In the genomic region with DNA sequence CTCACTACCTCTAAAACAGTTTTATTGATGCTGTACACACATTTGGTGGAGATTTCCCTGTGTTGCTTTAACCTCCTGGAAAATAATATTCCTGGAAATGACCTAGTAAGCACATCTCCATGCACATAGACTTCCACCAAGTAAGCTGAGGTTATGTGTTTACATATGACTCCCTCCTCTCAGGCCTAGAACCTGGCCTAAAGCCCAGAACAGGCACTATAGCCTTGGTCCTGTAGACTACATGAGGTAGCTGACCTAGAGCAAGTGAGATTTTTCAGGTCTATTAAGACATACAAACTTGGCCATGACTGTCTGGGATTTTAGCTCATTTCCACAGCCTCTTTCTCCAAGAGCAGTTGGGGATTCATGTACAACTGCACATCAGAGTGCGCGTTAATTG, we compare ENCODE assay signal across 1 mouse cellular context.
TF ChIP-seq lines count a peak whose summit lies in the region.

No protein-coding gene starts in this region.

TF ChIP-seq in CH12.LX, 34 proteins besides CTCF, POLR2A, EP300 and RAD21:
- TF ChIP-seq MAFK (IDR thresholded peaks at IDR 0.05; ENCODE audit: insufficient replicate concordance, low read length): no peak
- TF ChIP-seq KAT2A (IDR thresholded peaks at IDR 0.05; ENCODE audit: insufficient replicate concordance, low read length): no peak
- no peak for TF ChIP-seq NRF1 (IDR thresholded peaks at IDR 0.05; ENCODE audit: low read depth, low read length)
- no peak for TF ChIP-seq MEF2A (IDR thresholded peaks at IDR 0.05; ENCODE audit: borderline replicate concordance, low read depth, low read length)
- TF ChIP-seq USF1 (IDR thresholded peaks at IDR 0.05; ENCODE audit: low read depth, low read length): no peak
- TF ChIP-seq E2F4 (IDR thresholded peaks at IDR 0.05; ENCODE audit: insufficient replicate concordance, low read depth, low read length): no peak
- no peak for TF ChIP-seq MYC (IDR thresholded peaks at IDR 0.05; ENCODE audit: low read depth, low read length)
- no peak for TF ChIP-seq MAX (IDR thresholded peaks at IDR 0.05; ENCODE audit: low read length)
- no peak for TF ChIP-seq MAZ (IDR thresholded peaks at IDR 0.05; ENCODE audit: low read depth, low read length)
- no peak for TF ChIP-seq TCF12 (IDR thresholded peaks at IDR 0.05; ENCODE audit: low read depth, low read length)
- TF ChIP-seq JUN (IDR thresholded peaks at IDR 0.05; ENCODE audit: insufficient read depth, low read depth, low read length): no peak
TF ChIP-seq in CH12.LX: peak in this region for 0.
